Mouse (Mus musculus) neutrophil, adult 5-6 weeks (primary cell): ENCODE data around the gene Atp13a5. TPM values are rescaled to one million over a fixed set of nuclear protein-coding genes. Genes with fewer than 3 reads are reported as not detected.

ENCODE experiments used
- ATAC-seq: fragments of 151-379, 151-347 bp; 2 replicates; pipeline ENCODE4 v1.8.0; 2017; ENCODE audit warnings: mild to moderate bottlenecking, moderate TSS enrichment; ENCODE audit not compliant: insufficient number of reproducible peaks, poor library complexity, low FRiP score, severe bottlenecking; ENCODE audit errors: extremely low read depth
- total RNA-seq: library from RNA; stranded (forward); fragments of 200-1000 nt; gene quantifications from 2 replicates; pipeline ENCODE4 v1.2.3, GENCODE M21; 2017

Atp13a5 gene
- 0.12 TPM in 1 of 2 replicates, not detected in the other for total RNA-seq

- ATAC-seq, result no peak
Observed at GRCm38 (mm10) chr16:29378458-29378857, at the start of gene Atp13a5. Atp13a5 (minus strand) TSS chr16:29378732.

DNA sequence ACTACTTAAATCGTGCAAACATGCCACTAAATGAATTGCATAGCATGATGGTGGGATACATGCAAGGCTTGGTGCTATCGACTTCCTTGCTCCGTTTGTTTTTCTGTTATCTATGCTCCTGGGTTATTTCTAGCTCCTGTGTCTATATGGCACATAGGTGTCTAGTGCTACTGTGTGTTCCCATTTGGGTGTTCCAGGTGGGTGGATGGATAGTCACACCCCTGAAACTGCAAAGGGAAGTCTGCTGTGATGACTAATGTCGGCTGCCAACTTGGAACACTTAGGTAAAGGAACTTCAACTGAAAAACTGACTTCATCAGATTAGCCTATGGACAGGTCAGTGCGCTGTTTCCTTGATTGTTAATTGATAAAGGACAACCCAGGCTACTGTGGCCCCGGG lies 36.3 kb upstream of the Atp13a5 start:
- no peak for ATAC-seq

- ATAC-seq, result no peak
Observed at GRCm38 (mm10) chr16:29407319-29407718, 28.8 kb upstream of the Atp13a5 start.

GRCm38 (mm10) chr16:29399079-29399478 lies 20.5 kb upstream of the Atp13a5 start:
- no peak for ATAC-seq

DNA sequence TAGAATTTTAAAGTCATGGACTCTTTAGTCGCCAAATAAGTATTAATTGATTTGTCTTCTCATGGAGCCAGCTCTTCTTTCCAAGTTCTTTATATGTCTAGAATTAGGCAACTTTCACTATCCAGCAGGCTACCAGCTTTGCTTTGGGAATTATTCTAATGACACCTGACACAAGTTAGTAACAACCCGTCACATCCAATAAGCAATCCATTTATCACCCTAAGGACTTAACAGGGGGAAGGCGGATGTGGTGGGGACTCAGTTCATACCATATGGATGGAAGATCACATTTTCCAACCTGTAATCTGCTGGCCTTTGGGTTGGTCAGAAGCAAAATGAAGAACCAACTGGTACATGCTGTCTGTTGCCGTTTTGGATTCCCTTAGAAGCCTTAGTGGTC lies 6.2 kb upstream of the Atp13a5 start:
- no peak for ATAC-seq

DNA sequence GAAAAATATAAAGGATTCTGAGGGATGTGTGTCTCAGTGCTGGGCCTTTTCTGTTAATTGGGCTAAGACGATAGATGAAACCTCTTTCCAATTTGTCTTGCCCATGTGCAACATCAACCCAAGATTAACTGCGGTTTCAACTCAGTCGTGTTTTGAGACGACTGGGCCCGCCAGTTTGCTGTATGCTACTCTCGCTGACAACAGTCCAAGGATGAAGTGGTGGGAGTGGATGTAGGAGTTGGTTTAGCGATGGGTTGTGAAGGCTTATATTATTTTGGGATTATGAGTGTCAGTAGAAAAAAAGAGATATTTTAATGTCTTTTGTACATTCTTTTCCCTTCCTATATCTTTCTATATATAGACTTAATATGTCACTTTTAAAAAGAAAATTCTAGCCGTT lies 3.9 kb downstream of the Atp13a5 start:
- no peak for ATAC-seq

- no peak for ATAC-seq
Observed at GRCm38 (mm10) chr16:29331351-29332044, 47.0 kb downstream of the Atp13a5 start.

- no peak for ATAC-seq
Observed at GRCm38 (mm10) chr16:29330948-29331347, 47.6 kb downstream of the Atp13a5 start.

DNA sequence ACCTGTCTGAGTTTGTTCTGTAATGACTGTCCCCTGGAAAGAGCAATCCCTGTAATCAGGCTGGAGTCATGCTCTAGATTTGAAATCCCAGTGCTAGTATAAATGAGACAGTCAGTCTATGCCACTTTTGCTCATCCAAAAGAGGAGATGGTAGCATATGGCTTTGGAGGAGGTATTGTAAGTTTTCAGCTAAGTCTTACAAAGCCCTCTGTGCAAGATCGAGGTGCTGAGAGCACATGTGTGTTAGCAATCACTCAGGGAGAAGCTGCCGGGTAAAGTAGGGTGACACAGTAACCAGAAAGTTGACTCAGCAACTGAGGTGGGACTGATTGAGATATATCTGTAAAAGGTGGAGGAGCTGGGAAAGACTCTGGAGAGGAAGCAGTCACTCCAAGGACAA lies 49.3 kb downstream of the Atp13a5 start:
- no peak for ATAC-seq

DNA sequence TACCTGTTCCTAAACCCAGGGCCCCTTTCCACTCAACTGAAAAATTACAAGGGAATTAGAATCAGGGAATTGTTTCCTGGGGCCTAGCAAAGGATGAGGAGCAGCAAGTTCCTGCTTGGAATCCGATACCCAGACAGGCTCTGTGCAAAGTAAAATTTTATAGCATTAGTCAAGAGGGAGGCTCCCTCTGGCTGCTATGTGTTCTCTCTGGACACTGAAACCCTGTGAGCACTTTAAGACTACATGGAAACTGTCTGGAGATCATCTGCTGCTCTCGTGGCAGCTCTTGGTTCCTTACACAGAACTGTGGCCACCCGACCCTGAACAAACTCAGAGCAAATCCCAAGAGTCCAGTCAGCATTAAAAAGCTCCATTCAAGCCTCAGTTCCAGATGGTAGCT lies 50.6 kb downstream of the Atp13a5 start:
- no peak for ATAC-seq

GRCm38 (mm10) chr16:29325233-29325919 lies 53.2 kb downstream of the Atp13a5 start:
- ATAC-seq, result no peak

- no peak for ATAC-seq
Observed at GRCm38 (mm10) chr16:29320717-29321116, 57.8 kb downstream of the Atp13a5 start.

- no peak for ATAC-seq
Observed at GRCm38 (mm10) chr16:29315391-29315790, 63.1 kb downstream of the Atp13a5 start.

- no peak for ATAC-seq
Observed at GRCm38 (mm10) chr16:29314991-29315390, 63.5 kb downstream of the Atp13a5 start.

- no peak for ATAC-seq
Observed at GRCm38 (mm10) chr16:29297555-29298021, 80.9 kb downstream of the Atp13a5 start.

DNA sequence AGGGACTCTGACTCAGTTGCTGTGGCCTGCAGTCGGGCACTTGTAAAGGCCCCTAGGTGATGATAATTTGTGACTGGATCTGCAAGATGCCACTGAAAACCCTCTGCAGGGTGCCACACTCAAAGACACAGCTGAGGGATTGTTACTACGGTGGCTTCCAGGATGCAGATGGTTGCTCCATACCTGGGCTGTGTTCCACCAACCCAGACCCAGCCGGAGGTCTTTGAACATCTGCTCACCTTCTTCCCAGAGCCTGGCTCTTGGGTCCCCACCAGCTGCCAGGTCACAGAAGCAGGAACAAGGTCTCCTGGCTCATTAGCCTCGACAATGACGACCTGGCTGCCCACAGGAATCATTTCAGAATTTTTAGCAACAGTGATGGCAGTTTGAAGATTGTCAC lies 97.8 kb downstream of the Atp13a5 start:
- ATAC-seq, result no peak

GRCm38 (mm10) chr16:29254325-29254724 lies 124.2 kb downstream of the Atp13a5 start:
- no peak for ATAC-seq

DNA sequence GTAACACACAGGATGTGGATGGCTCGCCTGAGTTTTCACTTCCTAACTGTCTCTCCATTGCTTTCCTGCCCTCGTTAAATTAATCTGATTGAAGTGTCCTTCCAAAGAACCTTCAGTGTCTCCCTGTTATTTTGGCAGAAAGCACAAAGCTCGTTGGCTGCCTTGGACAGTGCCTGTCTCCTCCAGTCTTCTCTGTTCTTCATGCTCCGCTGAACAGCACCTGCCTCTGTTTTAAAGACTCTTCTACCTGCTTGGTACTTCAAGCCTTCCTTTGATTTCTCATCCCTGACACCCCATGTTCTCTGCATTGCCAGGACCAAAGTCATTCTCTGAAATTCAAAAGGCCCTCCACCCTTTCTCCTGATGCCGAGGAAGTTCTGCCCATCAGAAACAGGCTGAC lies 142.6 kb downstream of the Atp13a5 start:
- no peak for ATAC-seq

DNA sequence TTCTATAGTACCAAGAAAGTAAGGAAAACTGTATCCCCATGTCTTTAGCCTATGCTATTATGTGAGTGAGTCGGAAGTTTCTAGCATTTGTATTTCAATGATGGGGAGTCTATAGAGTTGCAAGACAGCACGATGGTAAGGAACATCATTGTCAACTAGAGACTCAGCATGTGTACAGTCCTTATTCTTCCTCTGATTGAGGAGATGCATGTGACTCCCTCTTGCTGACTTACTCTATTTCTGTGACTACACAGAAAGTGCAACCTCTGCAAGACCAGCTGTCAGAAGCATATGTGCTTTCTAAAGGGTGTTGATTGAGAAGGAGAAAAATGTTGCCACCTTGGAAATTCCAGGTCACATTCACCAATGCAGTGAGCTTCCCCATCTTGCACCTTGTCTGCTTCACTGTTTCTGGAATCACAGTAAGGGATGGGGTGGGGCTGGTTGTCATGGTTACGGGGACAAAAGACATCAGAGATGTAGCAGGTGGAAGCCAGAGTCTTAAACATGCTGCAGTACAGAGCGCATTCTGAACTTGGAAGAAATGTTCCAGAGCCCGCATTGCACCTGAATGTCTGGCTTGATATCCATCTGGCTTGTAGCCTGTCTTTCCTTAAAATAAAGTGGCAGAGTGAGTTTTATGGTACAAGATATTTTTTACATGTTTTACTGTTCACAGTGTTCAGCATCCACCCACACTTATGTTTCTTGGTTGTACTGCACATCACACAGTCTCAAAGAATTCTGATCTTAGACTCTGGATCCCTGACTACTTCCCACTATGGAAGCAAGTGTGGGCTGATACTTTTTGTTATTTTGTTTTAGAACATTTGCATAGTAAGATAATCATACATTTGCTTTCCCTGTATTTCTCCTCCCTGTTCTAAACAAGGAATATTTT lies 161.9 kb downstream of the Atp13a5 start:
- no peak for ATAC-seq
